Mouse (Mus musculus): ENCODE data around the gene Tas2r116.

DNA sequence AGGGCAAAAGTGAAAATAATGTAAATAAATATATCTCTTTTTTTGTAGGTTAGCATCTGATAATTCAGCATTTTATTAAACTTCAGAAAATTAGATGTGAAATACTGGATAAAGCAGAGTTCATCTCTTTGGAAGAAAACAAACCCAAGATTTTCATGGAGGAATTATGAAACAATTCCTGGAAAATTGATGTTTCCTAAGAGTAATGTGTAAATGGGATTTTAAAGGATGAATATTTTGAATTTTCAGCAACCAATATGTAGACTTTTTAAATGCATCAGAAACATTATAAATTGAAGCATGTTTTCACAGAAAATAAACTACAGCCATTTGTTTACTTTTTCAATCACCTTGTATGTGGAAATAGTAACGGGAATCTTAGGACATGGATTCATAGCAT, 8.4 kb upstream of the Tas2r116 start, which contains the start of gene Tas2r123:
- TF ChIP-seq CTCF (IDR thresholded peaks at IDR 0.05; ENCODE audit: low read depth): no peak
- TF ChIP-seq EP300 (IDR thresholded peaks at IDR 0.05; ENCODE audit: low read depth): no peak

Measured in liver, postnatal 0 days (tissue).